Mouse (Mus musculus) left cerebral cortex, postnatal 4 days (tissue): ENCODE measurements around the gene P2ry1. TPM values are rescaled to one million over a fixed set of nuclear protein-coding genes. Genes with fewer than 3 reads are reported as not detected.

ENCODE experiments used
- DNase-seq: peaks from one replicate; pipeline ENCODE4 v3.0.0-alpha.2; 2022
- intact Hi-C: fragments of 180-260 bp; cut with DNase I; formaldehyde crosslinking; loops from one replicate; pipeline ENCODE4 v1.15.1; 2025
- total RNA-seq, 2 experiments: library from RNA; stranded (reverse); gene quantifications; 2 replicates each; pipeline ENCODE4 v1.2.3; 2021

The P2ry1 gene
- total RNA-seq = 1 to 10 TPM; 5.6 to 6.9 TPM

- intact Hi-C loops = no loop called here
- peak; percentile 76 for DNase-seq
Observed at GRCm38 (mm10) chr3:61002587-61003501, at the start of gene P2ry1. TSS of gene P2ry1 (plus strand) at chr3:61002795.

- DNase-seq = no peak
- intact Hi-C loops = no loop called here
Observed at GRCm38 (mm10) chr3:60953199-60953736, 49.3 kb upstream of the P2ry1 start.

GRCm38 (mm10) chr3:60954073-60954472, 48.5 kb upstream of the P2ry1 start:
- intact Hi-C loops = no loop called here
- DNase-seq = no peak

GRCm38 (mm10) chr3:60958769-60959168, 43.8 kb upstream of the P2ry1 start:
- DNase-seq = no peak
- intact Hi-C loops = no loop called here

GRCm38 (mm10) chr3:60965137-60965536, 37.5 kb upstream of the P2ry1 start:
- intact Hi-C loops = no loop called here

GRCm38 (mm10) chr3:60974944-60975343, 27.7 kb upstream of the P2ry1 start:
- intact Hi-C loops = no loop called here
- DNase-seq = no peak

More at GRCm38 (mm10) chr3:60965137-60965536, 37.5 kb upstream of the P2ry1 start:
- DNase-seq = no peak

- intact Hi-C loops = no loop called here
- DNase-seq = no peak
Observed at GRCm38 (mm10) chr3:60982109-60982508, 20.5 kb upstream of the P2ry1 start.

GRCm38 (mm10) chr3:60998064-60998463, 4.5 kb upstream of the P2ry1 start:
- no peak for DNase-seq
- intact Hi-C loops = no loop called here

GRCm38 (mm10) chr3:60999715-61000114, 2.9 kb upstream of the P2ry1 start:
- intact Hi-C loops = no loop called here
- no peak for DNase-seq

- intact Hi-C loops = no loop called here
Observed at GRCm38 (mm10) chr3:61000747-61001146, 1.8 kb upstream of the P2ry1 start.

GRCm38 (mm10) chr3:61001852-61002586, 576 bp upstream of the P2ry1 start:
- no peak for DNase-seq
- intact Hi-C loops = no loop called here

More at GRCm38 (mm10) chr3:61000747-61001146, 1.8 kb upstream of the P2ry1 start:
- DNase-seq = no peak

- intact Hi-C loops = no loop called here
- no peak for DNase-seq
Observed at GRCm38 (mm10) chr3:61004611-61005010, 2.0 kb downstream of the P2ry1 start.

- no peak for DNase-seq
- intact Hi-C loops = no loop called here
Observed at GRCm38 (mm10) chr3:61011660-61012059, 9.1 kb downstream of the P2ry1 start.

- intact Hi-C loops = no loop called here
- no peak for DNase-seq
Observed at GRCm38 (mm10) chr3:61012550-61012949, 10.0 kb downstream of the P2ry1 start.

GRCm38 (mm10) chr3:61016733-61017132, 14.1 kb downstream of the P2ry1 start:
- no peak for DNase-seq
- intact Hi-C loops = no loop called here

- no peak for DNase-seq
- intact Hi-C loops = no loop called here
Observed at GRCm38 (mm10) chr3:61032100-61032499, 29.5 kb downstream of the P2ry1 start.

GRCm38 (mm10) chr3:61035633-61036032, 33.0 kb downstream of the P2ry1 start:
- DNase-seq = no peak
- intact Hi-C loops = no loop called here

GRCm38 (mm10) chr3:61039916-61040315, 37.3 kb downstream of the P2ry1 start:
- intact Hi-C loops = no loop called here
- DNase-seq = peak; percentile 3

- intact Hi-C loops = no loop called here
- peak; percentile 5 for DNase-seq
Observed at GRCm38 (mm10) chr3:61049976-61050672, 47.5 kb downstream of the P2ry1 start.
